Mouse (Mus musculus) limb, embryonic 11.5 days (tissue): Measurements from ENCODE around the gene Dgkg. TPM values are rescaled to one million over a fixed set of nuclear protein-coding genes. Genes with fewer than 3 reads are reported as not detected.
A peak's percentile ranks its signal among the peaks of the same experiment; 100 is the strongest.

Experiments
- ATAC-seq: fragments of 200-750 bp; cut with Nextera tagmentation; 2 replicates; pipeline ENCODE4 v1.8.0; 2017; ENCODE audit warnings: low read depth; ENCODE audit not compliant: insufficient number of reproducible peaks, low FRiP score, low TSS enrichment
- DNase-seq: peaks from one replicate; pipeline ENCODE4 v3.0.0-alpha.2; 2015; ENCODE audit warnings: low spot score
- H3K27ac ChIP-seq: fragments of 300-500 bp; sonication (generic); replicated peaks from 2 replicates; pipeline ENCODE4 v1.5.1; 2014; ENCODE audit warnings: low read depth, mild to moderate bottlenecking, low read length
- H3K27me3 ChIP-seq: fragments of 300-500 bp; sonication (generic); 2 replicates; pipeline ENCODE4 v1.6.1; 2014; ENCODE audit warnings: mild to moderate bottlenecking, low read length, mixed read lengths; ENCODE audit not compliant: control insufficient read depth, insufficient read depth
- H3K36me3 ChIP-seq: fragments of 300-500 bp; sonication (generic); 2 replicates; pipeline ENCODE4 v1.6.1; 2014; ENCODE audit warnings: mild to moderate bottlenecking, low read length, moderate library complexity, mixed read lengths; ENCODE audit not compliant: control insufficient read depth, insufficient read depth
- H3K4me1 ChIP-seq: fragments of 300-500 bp; sonication (generic); 2 replicates; pipeline ENCODE4 v1.6.1; 2014; ENCODE audit warnings: low read length, mixed read lengths; ENCODE audit not compliant: control insufficient read depth, insufficient read depth
- H3K4me2 ChIP-seq: fragments of 300-500 bp; sonication (generic); 2 replicates; pipeline ENCODE4 v1.6.1; 2014; ENCODE audit warnings: low read depth, mild to moderate bottlenecking, moderate library complexity; ENCODE audit not compliant: severe bottlenecking
- H3K4me3 ChIP-seq: fragments of 300-500 bp; sonication (generic); 2 replicates; pipeline ENCODE4 v1.5.1; 2014; ENCODE audit warnings: low read depth, low read length
- H3K9ac ChIP-seq: fragments of 300-500 bp; sonication (generic); 2 replicates; pipeline ENCODE4 v1.6.1; 2014; ENCODE audit warnings: mild to moderate bottlenecking, low read length
- H3K9me3 ChIP-seq: fragments of 300-500 bp; sonication (generic); 2 replicates; pipeline ENCODE4 v1.6.1; 2016; ENCODE audit warnings: low read length; ENCODE audit not compliant: control insufficient read depth
- WGBS: fragments of 180-500 bp; shearing (Covaris S2); extraction: QIAGEN DNeasy Blood & Tissue Kit; methylation state at CpG from one replicate; pipeline ENCODE4 v1.1.7; 2014; 5-methylcytosine and 5-hydroxymethylcytosine counted together
- polyA plus RNA-seq: library from polyadenylated mRNA; unstranded; fragments of >200 nt; fragmentation: Nextera tagmentation; extraction: Ambion mirVana; gene quantifications from 2 replicates; pipeline ENCODE4 v1.2.1, GENCODE M21; 2014

Dgkg gene
- polyA plus RNA-seq, 1 experiment from 2014 or later: 0.16 TPM

DNA sequence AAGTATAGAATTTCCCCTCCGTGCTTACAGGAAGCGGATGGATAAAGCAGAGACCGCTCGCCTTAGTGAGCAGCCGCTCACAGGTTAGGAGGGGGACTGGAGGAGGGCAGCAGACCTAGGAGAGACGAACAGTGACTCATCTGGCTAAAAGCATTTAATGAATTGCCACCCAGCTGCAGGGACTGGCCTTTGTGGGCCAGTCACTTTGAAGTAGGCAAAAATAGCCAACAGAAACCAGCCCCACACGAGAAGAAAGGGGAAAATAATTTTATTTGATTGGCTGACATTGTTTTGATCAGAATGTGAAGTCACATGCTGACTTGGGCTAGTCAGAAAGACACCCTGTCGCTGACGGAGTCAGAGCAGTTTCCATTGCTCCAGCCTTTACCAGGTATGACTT, 15.4 kb downstream of the Dgkg start:
- H3K4me3 ChIP-seq: no peak overlapping the region
- H3K9ac ChIP-seq: no peak overlapping the region
- no peaks in the 10 kb centered on the region for H3K27me3 ChIP-seq
- 29% methylated on average over 9 of the region's 9 CpGs for WGBS
- no peaks in the 10 kb centered on the region for H3K36me3 ChIP-seq
- no peak for DNase-seq
- H3K27ac ChIP-seq: no peak overlapping the region
- no peaks in the 10 kb centered on the region for H3K4me1 ChIP-seq
- no peaks in the 10 kb centered on the region for H3K9me3 ChIP-seq
- no peak overlapping the region for H3K4me2 ChIP-seq
- ATAC-seq: no peak

DNA sequence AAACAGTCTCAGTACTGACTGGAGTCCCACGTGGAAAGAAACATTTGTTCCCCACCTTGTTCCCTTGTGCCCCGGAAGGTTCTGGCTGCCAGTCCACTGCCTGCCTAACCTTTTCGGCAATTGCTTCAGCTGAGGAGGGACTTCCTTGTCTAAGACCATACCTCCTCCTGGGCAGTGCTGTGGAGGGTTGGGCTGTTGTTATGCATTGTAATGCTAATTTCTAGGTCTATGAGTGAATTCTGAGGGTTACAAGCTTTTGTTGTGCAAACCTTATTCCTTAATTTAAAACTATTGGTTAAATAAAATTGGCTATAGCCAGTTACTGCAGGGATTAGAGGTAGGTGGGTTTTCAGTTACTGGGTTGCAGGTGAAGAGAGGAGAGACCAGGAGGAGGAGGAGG, 19.7 kb downstream of the Dgkg start:
- ATAC-seq: no peak
- H3K4me1 ChIP-seq: no peaks in the 10 kb centered on the region
- no peaks in the 10 kb centered on the region for H3K9me3 ChIP-seq
- no peaks in the 10 kb centered on the region for H3K36me3 ChIP-seq
- 67% methylated on average over 3 of the region's 3 CpGs for WGBS
- no peak overlapping the region for H3K4me2 ChIP-seq
- H3K27ac ChIP-seq: no peak overlapping the region
- no peak for DNase-seq
- no peak overlapping the region for H3K9ac ChIP-seq
- no peaks in the 10 kb centered on the region for H3K27me3 ChIP-seq
- no peak overlapping the region for H3K4me3 ChIP-seq

DNA sequence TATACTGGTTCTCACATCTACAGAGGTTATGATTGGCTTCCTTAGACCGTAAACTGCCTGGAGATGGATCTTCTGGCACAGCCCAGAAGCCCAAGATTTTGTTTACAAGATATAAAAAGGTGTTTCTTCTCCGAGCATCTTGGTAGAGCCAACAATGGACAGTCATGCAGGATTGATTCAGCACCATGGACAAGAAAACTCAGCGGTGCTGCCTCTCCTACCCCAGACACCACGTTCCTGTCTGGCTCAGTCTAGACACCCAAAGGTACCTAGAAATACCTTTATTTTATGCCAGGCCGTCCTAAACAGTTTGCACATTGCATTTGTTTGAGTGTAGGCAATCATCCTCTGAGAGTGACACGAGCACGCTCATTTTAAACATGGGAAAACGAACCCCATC, 21.3 kb downstream of the Dgkg start:
- Histone ChIP-seq H3K9ac (no peak overlapping the region), H3K4me2 (no peak overlapping the region), H3K27me3 (no peaks in the 10 kb centered on the region), H3K4me3 (no peak overlapping the region), H3K9me3 (no peaks in the 10 kb centered on the region), H3K4me1 (no peaks in the 10 kb centered on the region), H3K27ac (no peak overlapping the region), H3K36me3 (no peaks in the 10 kb centered on the region)
- ATAC-seq (no peak), DNase-seq (peak; percentile 33)
- WGBS: 69% methylated on average over 8 of the region's 8 CpGs

DNA sequence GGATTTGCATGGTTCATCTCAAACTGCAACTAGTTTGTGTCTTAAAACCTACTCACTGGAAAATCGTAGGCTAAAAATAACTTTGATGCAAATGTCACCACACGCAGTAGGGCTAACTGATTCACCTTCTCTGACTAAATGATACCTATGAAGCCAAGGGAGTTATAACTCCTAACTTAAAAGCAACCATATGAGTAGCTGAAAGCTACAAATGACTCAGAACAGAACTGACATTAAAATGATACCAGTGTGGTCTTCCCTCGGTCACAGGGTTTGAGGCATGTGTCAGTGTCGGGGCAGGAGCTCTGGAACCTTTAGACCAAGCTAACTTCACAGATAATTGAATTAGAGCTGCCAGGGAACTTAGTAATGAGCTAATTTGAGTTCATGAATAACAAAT, 24.0 kb downstream of the Dgkg start:
- no peak overlapping the region for H3K27ac ChIP-seq
- no peak for ATAC-seq
- no peak overlapping the region for H3K4me3 ChIP-seq
- H3K36me3 ChIP-seq: no peaks in the 10 kb centered on the region
- H3K9ac ChIP-seq: no peak overlapping the region
- H3K27me3 ChIP-seq: no peaks in the 10 kb centered on the region
- no peak for DNase-seq
- H3K9me3 ChIP-seq: no peaks in the 10 kb centered on the region
- 87% methylated on average over 4 of the region's 4 CpGs for WGBS
- H3K4me1 ChIP-seq: no peaks in the 10 kb centered on the region
- no peak overlapping the region for H3K4me2 ChIP-seq

DNA sequence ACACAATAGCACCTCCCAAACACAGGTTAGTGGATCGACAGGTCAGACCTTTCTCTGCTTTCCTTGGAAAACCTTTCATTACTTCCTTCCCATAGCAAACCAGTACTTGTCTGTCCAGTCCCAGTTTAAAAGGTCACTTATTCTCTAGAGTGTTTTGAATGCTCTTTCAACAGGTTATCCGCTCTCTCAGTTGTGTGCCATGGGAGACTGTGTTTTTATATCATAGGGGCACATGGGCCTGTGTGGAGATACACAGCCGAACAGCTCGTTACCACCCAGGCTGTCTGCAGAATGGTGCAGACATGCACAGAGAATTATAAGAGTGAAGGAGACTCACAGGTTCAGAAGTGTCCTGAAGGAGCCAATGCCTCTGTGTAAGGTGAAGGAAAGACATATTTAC, 26.7 kb downstream of the Dgkg start:
- Histone ChIP-seq H3K4me1 (no peaks in the 10 kb centered on the region), H3K9me3 (no peaks in the 10 kb centered on the region), H3K4me3 (no peak overlapping the region), H3K9ac (no peak overlapping the region), H3K4me2 (no peak overlapping the region), H3K27me3 (no peaks in the 10 kb centered on the region), H3K27ac (no peak overlapping the region), H3K36me3 (no peaks in the 10 kb centered on the region)
- WGBS: 83% methylated on average over 4 of the region's 4 CpGs
- DNase-seq (no peak), ATAC-seq (no peak)

DNA sequence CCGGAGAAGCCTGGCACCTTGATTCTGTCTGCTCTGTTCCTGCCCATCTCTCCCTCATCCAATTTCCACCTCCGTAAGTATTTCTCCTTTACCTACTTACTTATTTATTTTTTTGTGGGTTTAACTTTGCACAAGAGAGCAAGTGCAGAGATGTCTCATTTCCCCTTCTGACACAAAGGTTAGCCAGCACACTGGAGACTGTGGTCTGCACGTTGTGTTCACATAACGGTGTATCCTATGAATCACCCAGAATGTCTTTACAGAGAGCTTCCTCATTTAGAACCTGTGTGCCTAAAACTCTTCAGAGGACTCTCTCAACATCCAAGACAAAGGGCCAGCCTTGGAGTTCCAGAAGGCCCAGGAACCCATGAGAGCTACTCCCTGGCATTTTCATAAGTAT, 27.1 kb downstream of the Dgkg start:
- WGBS: 87% methylated on average over 4 of the region's 4 CpGs
- Histone ChIP-seq H3K4me2 (no peak overlapping the region), H3K36me3 (no peaks in the 10 kb centered on the region), H3K9ac (no peak overlapping the region), H3K27me3 (no peaks in the 10 kb centered on the region), H3K4me3 (no peak overlapping the region), H3K4me1 (no peaks in the 10 kb centered on the region), H3K27ac (no peak overlapping the region), H3K9me3 (no peaks in the 10 kb centered on the region)
- ATAC-seq: no peak
- no peak for DNase-seq

DNA sequence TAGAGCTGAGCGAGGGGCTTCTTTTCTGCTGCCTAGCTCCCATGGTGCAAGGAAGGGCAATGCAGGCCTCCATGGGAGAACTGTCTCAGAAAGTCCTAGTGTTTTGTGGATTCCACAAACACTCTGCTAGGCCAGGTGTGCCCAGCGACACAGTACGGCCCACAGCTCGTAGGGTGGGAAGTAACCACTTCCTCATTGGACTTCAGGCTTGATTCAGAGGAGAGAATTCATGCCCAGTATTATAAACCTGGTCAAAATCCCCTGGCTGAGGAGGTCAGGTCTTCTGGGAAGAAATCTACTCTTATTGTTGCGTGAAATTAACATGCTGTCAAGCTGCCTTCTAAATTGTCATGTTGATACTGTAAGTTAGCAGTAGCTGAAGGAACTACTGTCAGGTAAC, 31.0 kb downstream of the Dgkg start:
- Histone ChIP-seq H3K27me3 (no peaks in the 10 kb centered on the region), H3K36me3 (no peaks in the 10 kb centered on the region), H3K4me1 (peaks cover 2% of the 10 kb centered on the region; the same call in 1 of the 2 replicates), H3K27ac (no peak overlapping the region), H3K4me2 (no peak overlapping the region), H3K9ac (no peak overlapping the region), H3K9me3 (no peaks in the 10 kb centered on the region), H3K4me3 (no peak overlapping the region)
- no peak for ATAC-seq
- WGBS: 91% methylated on average over 5 of the region's 5 CpGs
- DNase-seq: no peak

DNA sequence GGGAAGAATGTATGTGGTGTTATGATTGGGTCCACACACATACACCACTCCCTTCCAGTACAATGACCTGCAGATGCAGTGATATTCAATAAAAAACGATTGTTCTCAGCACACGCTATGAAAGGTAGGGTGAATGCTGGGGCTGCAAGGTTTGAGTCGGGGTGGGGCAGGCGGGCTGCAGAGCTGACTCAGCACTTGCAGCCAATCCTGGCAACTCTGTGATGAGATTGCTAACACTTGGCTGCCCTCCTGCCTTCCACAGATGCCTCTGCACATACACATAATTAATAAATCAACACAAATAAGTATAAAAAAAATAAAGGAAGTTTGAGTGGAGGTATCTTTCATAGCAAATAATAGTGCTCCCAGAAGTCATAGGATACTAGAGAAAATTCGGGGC, 31.6 kb downstream of the Dgkg start:
- no peaks in the 10 kb centered on the region for H3K36me3 ChIP-seq
- WGBS: 85% methylated on average over 5 of the region's 5 CpGs

DNA sequence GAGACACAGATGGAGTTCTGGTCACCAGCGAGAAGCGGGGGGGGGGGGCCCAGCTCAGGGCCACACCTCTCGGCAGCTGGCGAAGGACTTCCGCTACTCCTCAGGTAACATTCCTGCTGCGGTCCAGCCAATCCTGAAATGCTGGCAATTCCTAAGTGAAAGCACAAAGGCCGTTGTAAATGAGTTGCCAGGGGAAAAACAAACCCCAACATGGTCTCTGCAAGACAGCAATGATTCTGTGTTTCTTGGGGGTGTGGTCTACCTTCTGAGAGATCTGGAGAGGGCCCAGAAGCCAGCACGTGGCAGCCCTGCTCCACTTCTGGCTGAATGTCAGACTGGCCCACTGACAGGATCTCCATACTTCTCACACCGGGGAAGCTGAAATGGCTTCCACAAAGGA, 34.7 kb downstream of the Dgkg start:
- H3K36me3 ChIP-seq: no peaks in the 10 kb centered on the region
- DNase-seq (peak; percentile 29), ATAC-seq (no peak)
- H3K4me3 ChIP-seq: no peak overlapping the region
- WGBS: 24% methylated on average over 9 of the region's 9 CpGs
- no peak overlapping the region; the same call in 1 of the 2 replicates for H3K4me2 ChIP-seq
- no peak overlapping the region for H3K27ac ChIP-seq
- H3K9ac ChIP-seq: no peak overlapping the region
- peaks cover 2% of the 10 kb centered on the region; the same call in 1 of the 2 replicates for H3K4me1 ChIP-seq
- no peaks in the 10 kb centered on the region for H3K27me3 ChIP-seq
- H3K9me3 ChIP-seq: no peaks in the 10 kb centered on the region

More for the DNA sequence above, 31.6 kb downstream of the Dgkg start:
- no peaks in the 10 kb centered on the region for H3K9me3 ChIP-seq
- H3K27me3 ChIP-seq: no peaks in the 10 kb centered on the region
- no peak overlapping the region for H3K4me2 ChIP-seq
- no peak overlapping the region for H3K9ac ChIP-seq
- DNase-seq (no peak), ATAC-seq (no peak)
- H3K4me1 ChIP-seq: peaks cover 2% of the 10 kb centered on the region; the same call in 1 of the 2 replicates
- H3K4me3 ChIP-seq: no peak overlapping the region
- no peak overlapping the region for H3K27ac ChIP-seq
